Mouse (Mus musculus) liver, embryonic 14.5 days (tissue): Measurements from ENCODE around the gene Ifnb1. TPM values are rescaled to one million over a fixed set of nuclear protein-coding genes. Genes with fewer than 3 reads are reported as not detected.
"Not testable (repeated sequence)": the region's sequence is repeated elsewhere in the genome, so short reads cannot be mapped to it uniquely, and the experiment has no call there.

Experiments
- ATAC-seq: fragments of 200-750 bp; cut with Nextera tagmentation; 2 replicates; pipeline ENCODE4 v1.8.0; 2017; ENCODE audit warnings: moderate number of reproducible peaks, mild to moderate bottlenecking, moderate library complexity; ENCODE audit not compliant: insufficient read depth
- DNase-seq, 3 experiments: peaks; one replicate each; pipeline ENCODE4 v3.0.0-alpha.2; 2012 to 2013; ENCODE audit warnings: low read depth in 3 of 3, low spot score in 3 of 3
- H3K27ac ChIP-seq: fragments of 300-500 bp; sonication (generic); 2 replicates; pipeline ENCODE4 v1.5.1; 2014; ENCODE audit warnings: moderate library complexity, mild to moderate bottlenecking, control low read depth, inconsistent platforms
- H3K27me3 ChIP-seq: fragments of 300-500 bp; sonication (generic); 2 replicates; pipeline ENCODE4 v1.6.1; 2014; ENCODE audit warnings: mild to moderate bottlenecking, low read length, moderate library complexity; ENCODE audit not compliant: control insufficient read depth, insufficient read depth
- H3K36me3 ChIP-seq: fragments of 300-500 bp; sonication (generic); replicated peaks from 2 replicates; pipeline ENCODE4 v1.6.1; 2014; ENCODE audit warnings: low read depth; ENCODE audit not compliant: control insufficient read depth, insufficient read depth
- H3K4me1 ChIP-seq, 2 experiments: fragments of 200-500 bp in 1 of 2; fragments of 300-500 bp in 1 of 2; sonication (generic) in 1 of 2; replicated peaks; 2 replicates each; pipeline ENCODE4 v1.6.1; 2012 to 2014; ENCODE audit warnings: antibody characterized with exemption in 1 of 2, inconsistent platforms in 1 of 2, low read length in 1 of 2; ENCODE audit not compliant: control insufficient read depth in 2 of 2, insufficient read depth in 2 of 2
- H3K4me2 ChIP-seq: fragments of 300-500 bp; sonication (generic); 2 replicates; pipeline ENCODE4 v1.6.1; 2014; ENCODE audit warnings: low read depth, mild to moderate bottlenecking, control low read depth, moderate library complexity
- H3K4me3 ChIP-seq, 2 experiments: fragments of 200-500 bp in 1 of 2; fragments of 300-500 bp in 1 of 2; sonication (generic) in 1 of 2; 2 replicates each; pipeline ENCODE4 v1.5.1; 2012 to 2014; ENCODE audit warnings: low read depth in 2 of 2, low read length in 2 of 2, mild to moderate bottlenecking in 2 of 2, control low read depth in 1 of 2, inconsistent platforms in 1 of 2, moderate library complexity in 1 of 2; ENCODE audit not compliant: insufficient read depth in 1 of 2
- H3K9ac ChIP-seq: fragments of 300-500 bp; sonication (generic); replicated peaks from 2 replicates; pipeline ENCODE4 v1.6.1; 2014; ENCODE audit warnings: mild to moderate bottlenecking, control low read depth, moderate library complexity
- H3K9me3 ChIP-seq: fragments of 300-500 bp; sonication (generic); 2 replicates; pipeline ENCODE4 v1.6.1; 2016; ENCODE audit warnings: low read length, mixed read lengths; ENCODE audit not compliant: control insufficient read depth
- CTCF ChIP-seq: IDR thresholded peaks from 2 replicates; pipeline ENCODE4 v1.5.1; 2016; ENCODE audit warnings: antibody characterized with exemption, low read depth, control low read depth
- EP300 ChIP-seq: IDR thresholded peaks from 2 replicates; pipeline ENCODE4 v1.6.1; 2016; ENCODE audit warnings: antibody characterized with exemption, low read depth
- WGBS: fragments of 180-500 bp; shearing (Covaris S2); extraction: QIAGEN DNeasy Blood & Tissue Kit; methylation state at CpG from one replicate; pipeline ENCODE4 v1.1.7; 2014; ENCODE audit not compliant: insufficient replicate concordance; 5-methylcytosine and 5-hydroxymethylcytosine counted together
- polyA plus RNA-seq, 2 experiments: library from polyadenylated mRNA; depleted of rRNA in 1 of 2; stranded (reverse) in 1 of 2; unstranded in 1 of 2; fragments of >200 nt; fragmentation: Nextera tagmentation in 1 of 2; extraction: Ambion mirVana in 1 of 2; gene quantifications; 2 replicates each; pipeline versions ENCODE4 v1.2.1 to v1.2.3; 2012 to 2014

Gene Ifnb1
- polyA plus RNA-seq (2012; rRNA removed) (not detected in 2 replicates), polyA plus RNA-seq (2014; fragmentation: Nextera tagmentation; extraction: Ambion mirVana) (not detected in 2 replicates)

- H3K27ac ChIP-seq: no peak within 1 kb of the TSS
- no peak within 1 kb of the TSS for H3K9ac ChIP-seq
- no peak for ATAC-seq
- H3K4me2 ChIP-seq: no peak within 1 kb of the TSS
- no peaks in the 10 kb centered on the region for H3K9me3 ChIP-seq
- H3K4me1 ChIP-seq: peaks cover 3 to 10% of the 10 kb centered on the region in 2 experiments
- no peaks in the 10 kb centered on the region for H3K27me3 ChIP-seq
- no peak within 1 kb of the TSS for H3K4me3 ChIP-seq
- H3K36me3 ChIP-seq: no peaks in the 10 kb centered on the region
- no peak for DNase-seq
- WGBS: 67% methylated on average over 4 of the region's 4 CpGs
- TF ChIP-seq CTCF (no peak), EP300 (no peak)
Observed at GRCm38 (mm10) chr4:88522674-88523073, at the start of gene Ifnb1. TSS of gene Ifnb1 (minus strand) at chr4:88522774.

DNA sequence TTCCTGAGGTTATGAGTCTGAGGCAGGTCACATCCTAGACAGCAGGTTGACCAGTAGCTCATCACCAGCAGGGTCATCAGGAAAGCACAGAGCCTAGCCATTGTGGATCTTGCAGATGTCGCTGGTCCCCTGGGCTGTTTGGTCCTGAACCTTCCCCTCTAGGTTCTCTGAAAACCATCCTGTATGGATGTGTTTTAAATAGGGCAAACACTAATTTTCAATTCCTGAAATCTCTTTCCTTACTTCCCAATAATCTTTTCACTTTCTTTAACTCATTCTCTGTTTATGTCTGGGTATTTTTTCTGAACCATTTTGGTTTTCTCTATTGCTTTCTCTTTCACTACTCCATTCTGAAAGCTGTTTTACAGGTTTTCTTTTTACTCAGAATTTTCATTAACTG is 49.1 kb upstream of the Ifnb1 start, which contains the start of gene Ifna14:
Gene Ifna14, minus strand, starts transcription at position 101 of the 400 bp plus-strand sequence.
- Histone ChIP-seq H3K4me3 (no peak within 1 kb of the TSS), H3K27me3 (no peaks in the 10 kb centered on the region), H3K4me2 (no peak within 1 kb of the TSS), H3K4me1 (no peaks in the 10 kb centered on the region), H3K9ac (no peak within 1 kb of the TSS), H3K36me3 (no peaks in the 10 kb centered on the region), H3K9me3 (no peaks in the 10 kb centered on the region), H3K27ac (no peak within 1 kb of the TSS)
- DNase-seq (no peak), ATAC-seq (no peak)
- TF ChIP-seq CTCF: no peak
- no peak for TF ChIP-seq EP300
- WGBS: 40% methylated on average over 1 of the region's 1 CpGs

GRCm38 (mm10) chr4:88561791-88562190 is 39.2 kb upstream of the Ifnb1 start:
- Histone ChIP-seq H3K9ac (no peak overlapping the region), H3K4me3 (no peak overlapping the region), H3K27me3 (no peaks in the 10 kb centered on the region), H3K27ac (no peak overlapping the region), H3K4me1 (no peaks in the 10 kb centered on the region), H3K4me2 (no peak overlapping the region), H3K36me3 (no peaks in the 10 kb centered on the region), H3K9me3 (no peaks in the 10 kb centered on the region)
- WGBS: 77% methylated on average over 1 of the region's 1 CpGs
- TF ChIP-seq CTCF (no peak), EP300 (no peak)
- DNase-seq (no peak), ATAC-seq (no peak)

- DNase-seq, H3K36me3 ChIP-seq, H3K27me3 ChIP-seq, H3K4me2 ChIP-seq, H3K9ac ChIP-seq, H3K9me3 ChIP-seq, H3K27ac ChIP-seq, H3K4me3 ChIP-seq, ATAC-seq, H3K4me1 ChIP-seq: not testable (repeated sequence)
Observed at GRCm38 (mm10) chr4:88558145-88558544, 35.6 kb upstream of the Ifnb1 start, which contains the start of gene Ifna15. TSS of gene Ifna15 (minus strand) at chr4:88558245.

DNA sequence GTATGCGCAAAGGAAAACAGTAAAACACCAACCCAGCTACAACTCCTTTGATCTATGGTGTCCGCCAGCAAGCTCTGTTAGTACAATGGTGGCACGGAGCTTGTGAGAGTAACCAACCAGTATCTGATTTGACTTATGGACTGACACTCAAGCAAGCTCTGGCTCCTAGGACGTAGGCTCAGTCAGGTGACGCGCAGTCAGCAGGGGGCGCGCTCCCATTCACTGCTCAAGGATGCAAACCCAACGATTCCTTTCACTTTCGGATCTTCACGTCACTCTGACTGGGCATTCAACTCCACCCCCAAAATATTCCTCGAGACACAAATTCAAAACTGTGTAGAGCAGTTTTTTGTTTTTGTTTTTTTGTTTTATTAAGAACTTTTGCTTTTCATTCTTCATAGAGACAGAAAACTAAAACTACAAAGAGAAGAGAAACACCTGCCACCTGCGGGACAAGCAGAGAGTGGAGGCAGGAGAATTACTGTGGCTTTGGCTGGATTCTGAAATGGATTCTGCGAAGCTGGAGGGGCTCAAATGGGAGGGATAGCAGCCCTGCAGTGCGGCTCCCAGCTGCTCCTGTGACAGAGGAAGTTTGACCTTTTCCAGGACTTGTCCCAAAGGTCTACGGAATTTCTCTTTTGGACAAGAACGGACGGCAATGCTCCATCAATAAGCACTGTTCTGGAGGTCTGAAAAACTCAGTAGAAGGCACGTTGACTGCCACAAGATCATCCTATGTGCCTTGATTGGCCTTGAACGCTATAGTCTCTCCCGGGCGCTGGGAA is 27.8 kb upstream of the Ifnb1 start:
- Histone ChIP-seq H3K27me3 (no peaks in the 10 kb centered on the region), H3K9me3 (no peaks in the 10 kb centered on the region), H3K4me1 (peaks cover 0 to 8% of the 10 kb centered on the region in 2 experiments; a peak in 2 of 4 replicates), H3K4me3 (peak overlapping the region; percentile 47 to 70), H3K36me3 (no peaks in the 10 kb centered on the region), H3K4me2 (peak overlapping the region; percentile 63), H3K27ac (no peak overlapping the region), H3K9ac (peak overlapping the region; percentile 46)
- peak; percentile 75 to 81 (median 76) for DNase-seq
- no peak for TF ChIP-seq EP300
- peak; percentile 95 for TF ChIP-seq CTCF
- ATAC-seq: peak; percentile 96
- WGBS: 20% methylated on average over 22 of the region's 22 CpGs
